Mouse (Mus musculus): ENCODE measurements around the gene Cfdp1.

DNA sequence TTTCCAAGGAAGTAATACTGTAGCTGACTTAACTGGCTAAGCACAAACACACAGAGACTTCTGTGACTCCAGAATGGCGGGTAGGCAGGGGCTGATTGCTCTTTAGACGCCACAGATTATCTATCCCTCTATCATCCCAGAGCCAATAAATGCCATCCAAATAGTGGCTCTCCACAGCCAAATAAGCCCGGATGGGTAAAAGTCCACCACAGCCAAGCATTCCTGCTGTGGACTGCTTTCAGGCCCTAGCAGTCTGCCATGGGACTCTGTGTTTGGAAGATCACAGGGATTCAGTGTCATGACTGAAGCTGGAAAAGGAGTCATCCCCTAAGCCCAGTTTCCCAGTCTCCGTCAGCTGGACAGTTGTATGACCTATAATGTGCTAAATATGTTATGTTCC, 126.5 kb downstream of the Cfdp1 start:
- TF ChIP-seq GATA1 (IDR thresholded peaks at IDR 0.05; ENCODE audit: low read length) (no peak), TAL1 (IDR thresholded peaks at IDR 0.05; ENCODE audit: low read length) (no peak)
